Mouse (Mus musculus): Measurements from ENCODE around the gene Yaf2. TPM values are rescaled to one million over a fixed set of nuclear protein-coding genes. Genes with fewer than 3 reads are reported as not detected.

Gene Yaf2
- polyA plus RNA-seq, 1 experiment from 2014 or later, result 44.7 TPM

- no peak for ATAC-seq (ENCODE audit: low FRiP score, low TSS enrichment)
- Histone ChIP-seq H3K36me3 (ENCODE audit: control insufficient read depth, insufficient read depth, low read length) (no peaks in the 10 kb centered on the region), H3K27ac (replicated peaks) (no peak overlapping the region), H3K9me3 (ENCODE audit: control insufficient read depth, low read length) (no peaks in the 10 kb centered on the region), H3K4me1 (replicated peaks; ENCODE audit: control insufficient read depth, insufficient read depth) (no peaks in the 10 kb centered on the region), H3K27me3 (ENCODE audit: control insufficient read depth, insufficient read depth, low read length) (no peaks in the 10 kb centered on the region), H3K4me3 (ENCODE audit: low read depth, low read length) (no peak overlapping the region), H3K4me2 (replicated peaks; ENCODE audit: low read depth) (no peak overlapping the region), H3K9ac (ENCODE audit: low read length) (no peak overlapping the region)
- no peak for DNase-seq (ENCODE audit: low spot score)
- TF ChIP-seq CTCF (IDR thresholded peaks at IDR 0.05; ENCODE audit: low read depth) (no peak), EP300 (optimal IDR thresholded peaks at IDR 0.05) (no peak)
- WGBS, result 57% methylated on average over 2 of the region's 2 CpGs
Measured at GRCm38 (mm10) chr15:93298197-93298596, 38.5 kb downstream of the Yaf2 start.

GRCm38 (mm10) chr15:93294483-93294882, 42.3 kb downstream of the Yaf2 start:
- 0 out of 2 replicates have a peak, but pooled peaks have one; percentile 32 for ATAC-seq (ENCODE audit: low FRiP score, low TSS enrichment)
- WGBS, result 55% methylated on average over 11 of the region's 11 CpGs

GRCm38 (mm10) chr15:93288321-93288720, 48.4 kb downstream of the Yaf2 start:
- Histone ChIP-seq H3K27me3 (ENCODE audit: control insufficient read depth, insufficient read depth, low read length) (no peaks in the 10 kb centered on the region), H3K9me3 (ENCODE audit: control insufficient read depth, low read length) (no peaks in the 10 kb centered on the region), H3K36me3 (ENCODE audit: control insufficient read depth, insufficient read depth, low read length) (no peaks in the 10 kb centered on the region), H3K27ac (replicated peaks) (0 out of 2 replicates have a peak overlapping the region, but pooled peaks have one; percentile 30), H3K9ac (ENCODE audit: low read length) (no peak overlapping the region), H3K4me3 (ENCODE audit: low read depth, low read length) (no peak overlapping the region), H3K4me1 (replicated peaks; ENCODE audit: control insufficient read depth, insufficient read depth) (no peaks in the 10 kb centered on the region), H3K4me2 (replicated peaks; ENCODE audit: low read depth) (no peak overlapping the region)
- no peak for TF ChIP-seq CTCF (IDR thresholded peaks at IDR 0.05; ENCODE audit: low read depth)
- no peak for TF ChIP-seq EP300 (optimal IDR thresholded peaks at IDR 0.05)
- WGBS, result 88% methylated on average over 4 of the region's 4 CpGs
- DNase-seq (ENCODE audit: low spot score) (no peak), ATAC-seq (ENCODE audit: low FRiP score, low TSS enrichment) (no peak)

More at GRCm38 (mm10) chr15:93294483-93294882, 42.3 kb downstream of the Yaf2 start:
- Histone ChIP-seq H3K27me3 (ENCODE audit: control insufficient read depth, insufficient read depth, low read length) (no peaks in the 10 kb centered on the region), H3K36me3 (ENCODE audit: control insufficient read depth, insufficient read depth, low read length) (no peaks in the 10 kb centered on the region), H3K9me3 (ENCODE audit: control insufficient read depth, low read length) (no peaks in the 10 kb centered on the region), H3K4me1 (replicated peaks; ENCODE audit: control insufficient read depth, insufficient read depth) (no peaks in the 10 kb centered on the region), H3K4me2 (replicated peaks; ENCODE audit: low read depth) (no peak overlapping the region), H3K9ac (ENCODE audit: low read length) (no peak overlapping the region), H3K4me3 (ENCODE audit: low read depth, low read length) (no peak overlapping the region), H3K27ac (replicated peaks) (no peak overlapping the region)
- no peak for DNase-seq (ENCODE audit: low spot score)
- TF ChIP-seq CTCF (IDR thresholded peaks at IDR 0.05; ENCODE audit: low read depth) (no peak), EP300 (optimal IDR thresholded peaks at IDR 0.05) (no peak)

- H3K9me3 ChIP-seq (ENCODE audit: control insufficient read depth, low read length), result no peaks in the 10 kb centered on the region
- no peak for DNase-seq (ENCODE audit: low spot score)
- H3K27ac ChIP-seq (replicated peaks), result no peak overlapping the region
- peaks cover 2% of the 10 kb centered on the region; the same call in 1 of the 2 replicates for H3K36me3 ChIP-seq (ENCODE audit: control insufficient read depth, insufficient read depth, low read length)
- H3K27me3 ChIP-seq (ENCODE audit: control insufficient read depth, insufficient read depth, low read length), result no peaks in the 10 kb centered on the region
- H3K4me1 ChIP-seq (replicated peaks; ENCODE audit: control insufficient read depth, insufficient read depth), result no peaks in the 10 kb centered on the region
- no peak overlapping the region for H3K4me2 ChIP-seq (replicated peaks; ENCODE audit: low read depth)
- TF ChIP-seq CTCF (IDR thresholded peaks at IDR 0.05; ENCODE audit: low read depth), result no peak
- TF ChIP-seq EP300 (optimal IDR thresholded peaks at IDR 0.05), result no peak
- ATAC-seq (ENCODE audit: low FRiP score, low TSS enrichment), result no peak
- no peak overlapping the region for H3K4me3 ChIP-seq (ENCODE audit: low read depth, low read length)
- 71% methylated on average over 2 of the region's 2 CpGs for WGBS
- H3K9ac ChIP-seq (ENCODE audit: low read length), result no peak overlapping the region
Measured at GRCm38 (mm10) chr15:93287628-93288027, 49.1 kb downstream of the Yaf2 start.

GRCm38 (mm10) chr15:93285244-93285643, 51.5 kb downstream of the Yaf2 start:
- DNase-seq (ENCODE audit: low spot score) (no peak), ATAC-seq (ENCODE audit: low FRiP score, low TSS enrichment) (no peak)
- Histone ChIP-seq H3K27ac (replicated peaks) (no peak overlapping the region), H3K4me1 (replicated peaks; ENCODE audit: control insufficient read depth, insufficient read depth) (no peaks in the 10 kb centered on the region), H3K4me2 (replicated peaks; ENCODE audit: low read depth) (no peak overlapping the region), H3K9ac (ENCODE audit: low read length) (no peak overlapping the region), H3K27me3 (ENCODE audit: control insufficient read depth, insufficient read depth, low read length) (no peaks in the 10 kb centered on the region), H3K9me3 (ENCODE audit: control insufficient read depth, low read length) (no peaks in the 10 kb centered on the region), H3K4me3 (ENCODE audit: low read depth, low read length) (no peak overlapping the region), H3K36me3 (ENCODE audit: control insufficient read depth, insufficient read depth, low read length) (peaks cover 2% of the 10 kb centered on the region; the same call in 1 of the 2 replicates)
- WGBS, result 82% methylated on average over 15 of the region's 15 CpGs
- TF ChIP-seq CTCF (IDR thresholded peaks at IDR 0.05; ENCODE audit: low read depth) (no peak), EP300 (optimal IDR thresholded peaks at IDR 0.05) (no peak)

- H3K27ac ChIP-seq (replicated peaks), result no peak overlapping the region
- TF ChIP-seq EP300 (optimal IDR thresholded peaks at IDR 0.05) (no peak), CTCF (IDR thresholded peaks at IDR 0.05; ENCODE audit: low read depth) (no peak)
Measured at GRCm38 (mm10) chr15:93284326-93284725, 52.4 kb downstream of the Yaf2 start.

More at GRCm38 (mm10) chr15:93284326-93284725, 52.4 kb downstream of the Yaf2 start:
- H3K4me2 ChIP-seq (replicated peaks; ENCODE audit: low read depth), result no peak overlapping the region
- 76% methylated on average over 6 of the region's 6 CpGs for WGBS
- no peak for ATAC-seq (ENCODE audit: low FRiP score, low TSS enrichment)
- H3K4me1 ChIP-seq (replicated peaks; ENCODE audit: control insufficient read depth, insufficient read depth), result no peaks in the 10 kb centered on the region
- DNase-seq (ENCODE audit: low spot score), result no peak
- no peaks in the 10 kb centered on the region for H3K27me3 ChIP-seq (ENCODE audit: control insufficient read depth, insufficient read depth, low read length)
- no peaks in the 10 kb centered on the region for H3K9me3 ChIP-seq (ENCODE audit: control insufficient read depth, low read length)
- no peak overlapping the region for H3K4me3 ChIP-seq (ENCODE audit: low read depth, low read length)
- H3K36me3 ChIP-seq (ENCODE audit: control insufficient read depth, insufficient read depth, low read length), result peaks cover 2% of the 10 kb centered on the region; the same call in 1 of the 2 replicates
- H3K9ac ChIP-seq (ENCODE audit: low read length), result no peak overlapping the region

Measured in stomach, postnatal 0 days (tissue).